Mouse (Mus musculus): ENCODE measurements at regions not wholly inside any gene's neighbourhood (a gene's known extent, or its start where the extent isn't known, plus 50 kb on each side); places are given as distances from the start of the nearest gene placed in this dataset.

- Histone ChIP-seq H3K9ac (no peak overlapping the region), H3K4me2 (no peak overlapping the region), H3K4me1 (ENCODE audit: insufficient read depth) (no peaks in the 10 kb centered on the region), H3K27ac (ENCODE audit: low read depth) (no peak overlapping the region), H3K27me3 (ENCODE audit: insufficient read depth, low read length) (no peaks in the 10 kb centered on the region), H3K4me3 (ENCODE audit: low read depth, low read length) (no peak overlapping the region), H3K36me3 (ENCODE audit: insufficient read depth) (no peaks in the 10 kb centered on the region), H3K9me3 (ENCODE audit: low read depth, low read length) (no peaks in the 10 kb centered on the region)
- DNase-seq (no peak), ATAC-seq (ENCODE audit: insufficient read depth) (peak; percentile 54; the same call in 1 of the 2 replicates)
- no peak for TF ChIP-seq CTCF (IDR thresholded peaks at IDR 0.05; ENCODE audit: low read depth)
- WGBS, result 39% methylated on average over 4 of the region's 4 CpGs
Measured at GRCm38 (mm10) chr13:119150847-119151548, 277.4 kb upstream of the Paip1 start.

GRCm38 (mm10) chr13:119177753-119178152 lies 250.6 kb upstream of the Paip1 start:
- ATAC-seq (ENCODE audit: insufficient read depth) (peak; percentile 96), DNase-seq (peak; percentile 90)
- H3K4me1 ChIP-seq (ENCODE audit: insufficient read depth), result no peaks in the 10 kb centered on the region
- H3K27ac ChIP-seq (ENCODE audit: low read depth), result peak overlapping the region; percentile 73
- no peak overlapping the region for H3K9ac ChIP-seq
- no peak for TF ChIP-seq CTCF (IDR thresholded peaks at IDR 0.05; ENCODE audit: low read depth)
- no peaks in the 10 kb centered on the region for H3K9me3 ChIP-seq (ENCODE audit: low read depth, low read length)
- peak overlapping the region; percentile 25; the same call in 1 of the 2 replicates for H3K4me2 ChIP-seq
- 25% methylated on average over 4 of the region's 4 CpGs for WGBS
- no peaks in the 10 kb centered on the region for H3K27me3 ChIP-seq (ENCODE audit: insufficient read depth, low read length)
- H3K36me3 ChIP-seq (ENCODE audit: insufficient read depth), result no peaks in the 10 kb centered on the region
- no peak overlapping the region for H3K4me3 ChIP-seq (ENCODE audit: low read depth, low read length)

DNA sequence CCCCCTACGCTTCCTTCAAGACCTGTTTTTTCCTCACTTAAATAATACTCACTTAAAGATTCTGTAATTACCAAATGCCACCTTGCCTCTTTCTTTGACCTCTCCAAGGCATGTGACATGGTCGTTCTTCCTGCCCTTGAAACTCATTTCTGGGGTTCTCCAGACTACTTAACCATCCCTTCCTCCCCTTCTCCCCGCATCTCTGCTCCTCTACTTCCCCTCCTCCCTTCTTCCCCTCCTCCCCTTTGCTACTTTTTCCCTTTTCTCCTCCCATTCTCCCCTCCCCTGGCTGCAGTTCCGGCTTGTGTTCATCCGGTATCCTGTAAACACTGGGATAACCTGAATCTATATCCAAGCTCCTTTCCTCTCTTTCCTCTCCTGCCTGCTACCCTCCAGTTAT lies 250.2 kb upstream of the Paip1 start:
- Histone ChIP-seq H3K4me2 (peak overlapping the region; percentile 25; the same call in 1 of the 2 replicates), H3K4me1 (ENCODE audit: insufficient read depth) (no peaks in the 10 kb centered on the region), H3K9me3 (ENCODE audit: low read depth, low read length) (no peaks in the 10 kb centered on the region), H3K4me3 (ENCODE audit: low read depth, low read length) (no peak overlapping the region), H3K27me3 (ENCODE audit: insufficient read depth, low read length) (no peaks in the 10 kb centered on the region), H3K36me3 (ENCODE audit: insufficient read depth) (no peaks in the 10 kb centered on the region), H3K27ac (ENCODE audit: low read depth) (peak overlapping the region; percentile 73), H3K9ac (no peak overlapping the region)
- peak; percentile 55 for ATAC-seq (ENCODE audit: insufficient read depth)
- WGBS, result 38% methylated on average over 5 of the region's 5 CpGs
- DNase-seq, result peak; percentile 39
- TF ChIP-seq CTCF (IDR thresholded peaks at IDR 0.05; ENCODE audit: low read depth), result no peak

DNA sequence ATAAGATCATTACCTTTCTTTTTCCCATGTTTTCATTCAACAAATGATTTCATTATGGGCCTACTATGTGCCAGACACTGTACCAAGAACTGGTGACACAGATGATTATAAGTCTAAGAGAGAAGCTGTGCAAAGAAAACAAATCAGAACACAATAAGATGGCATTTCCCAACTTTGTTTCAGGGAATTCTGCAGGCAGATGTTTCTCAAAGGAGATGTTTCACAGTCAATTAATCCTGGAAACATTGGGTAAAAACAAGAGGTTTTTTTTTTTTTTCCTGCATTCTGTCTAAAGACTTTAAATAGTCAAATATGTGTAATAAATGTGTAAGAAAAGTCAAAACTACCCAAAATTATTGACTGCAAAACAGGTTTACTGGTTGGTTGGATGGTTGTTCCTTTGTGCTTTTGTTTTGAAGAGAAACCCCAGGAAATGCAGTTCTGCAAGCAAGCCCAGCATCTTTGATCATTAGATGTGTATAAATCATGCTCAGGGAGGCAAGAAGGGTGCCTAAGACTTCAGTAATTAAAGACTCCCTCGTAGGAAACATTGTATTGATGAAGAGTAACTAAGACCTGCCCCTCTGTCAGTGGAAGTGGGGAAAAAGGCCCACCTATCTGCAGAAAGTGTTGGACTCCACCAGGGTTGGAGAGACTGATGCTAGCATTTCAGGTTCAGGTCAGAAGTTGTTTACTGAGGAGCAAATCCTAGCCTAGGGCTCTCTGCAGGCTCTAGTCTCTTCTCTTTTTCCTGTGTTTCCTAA lies 249.1 kb upstream of the Paip1 start:
- 6% methylated on average over 1 of the region's 1 CpGs for whole genome bisulfite sequencing
- no peak for ATAC-seq (ENCODE audit: insufficient read depth)
- peak; percentile 34 for DNase-seq
- Histone ChIP-seq H3K4me2 (no peak overlapping the region), H3K9me3 (ENCODE audit: low read depth, low read length) (no peaks in the 10 kb centered on the region), H3K27me3 (ENCODE audit: insufficient read depth, low read length) (no peaks in the 10 kb centered on the region), H3K4me1 (ENCODE audit: insufficient read depth) (no peaks in the 10 kb centered on the region), H3K9ac (no peak overlapping the region), H3K4me3 (ENCODE audit: low read depth, low read length) (no peak overlapping the region), H3K27ac (ENCODE audit: low read depth) (no peak overlapping the region), H3K36me3 (ENCODE audit: insufficient read depth) (no peaks in the 10 kb centered on the region)
- TF ChIP-seq CTCF (IDR thresholded peaks at IDR 0.05; ENCODE audit: low read depth), result no peak

DNA sequence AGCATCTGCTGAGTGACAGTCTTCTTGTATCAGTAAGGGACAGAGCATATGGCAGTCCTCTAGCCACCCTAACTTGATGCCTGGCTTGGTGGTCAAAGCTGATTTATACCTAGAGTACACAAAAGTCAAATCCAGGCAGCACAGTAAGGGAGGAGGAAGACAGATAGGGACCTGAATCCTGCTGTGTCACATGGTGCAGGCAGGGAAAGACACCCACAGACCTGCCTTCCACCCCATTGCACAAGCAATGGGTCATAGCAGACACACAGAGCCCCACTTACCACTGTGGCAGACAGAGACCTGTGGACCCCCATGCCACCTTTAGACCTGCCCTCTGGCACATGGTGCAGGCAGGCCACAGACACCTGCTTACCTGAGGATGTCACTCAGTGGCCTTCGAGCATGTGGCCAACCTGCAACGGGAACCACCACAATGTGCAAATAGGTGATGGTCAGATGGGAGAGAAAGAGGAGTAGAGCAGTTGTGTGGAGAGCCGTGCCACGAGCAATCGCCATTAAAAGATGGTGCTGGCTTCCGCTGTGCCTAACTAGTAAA lies 244.0 kb upstream of the Paip1 start:
- H3K27ac ChIP-seq (ENCODE audit: low read depth), result no peak overlapping the region
- no peak for TF ChIP-seq CTCF (IDR thresholded peaks at IDR 0.05; ENCODE audit: low read depth)
- no peaks in the 10 kb centered on the region for H3K27me3 ChIP-seq (ENCODE audit: insufficient read depth, low read length)
- H3K4me3 ChIP-seq (ENCODE audit: low read depth, low read length), result no peak overlapping the region
- 96% methylated on average over 6 of the region's 6 CpGs for WGBS
- H3K36me3 ChIP-seq (ENCODE audit: insufficient read depth), result no peaks in the 10 kb centered on the region
- no peak for DNase-seq
- H3K9ac ChIP-seq, result no peak overlapping the region
- H3K4me2 ChIP-seq, result no peak overlapping the region
- no peak for ATAC-seq (ENCODE audit: insufficient read depth)
- no peaks in the 10 kb centered on the region for H3K4me1 ChIP-seq (ENCODE audit: insufficient read depth)
- no peaks in the 10 kb centered on the region for H3K9me3 ChIP-seq (ENCODE audit: low read depth, low read length)

DNA sequence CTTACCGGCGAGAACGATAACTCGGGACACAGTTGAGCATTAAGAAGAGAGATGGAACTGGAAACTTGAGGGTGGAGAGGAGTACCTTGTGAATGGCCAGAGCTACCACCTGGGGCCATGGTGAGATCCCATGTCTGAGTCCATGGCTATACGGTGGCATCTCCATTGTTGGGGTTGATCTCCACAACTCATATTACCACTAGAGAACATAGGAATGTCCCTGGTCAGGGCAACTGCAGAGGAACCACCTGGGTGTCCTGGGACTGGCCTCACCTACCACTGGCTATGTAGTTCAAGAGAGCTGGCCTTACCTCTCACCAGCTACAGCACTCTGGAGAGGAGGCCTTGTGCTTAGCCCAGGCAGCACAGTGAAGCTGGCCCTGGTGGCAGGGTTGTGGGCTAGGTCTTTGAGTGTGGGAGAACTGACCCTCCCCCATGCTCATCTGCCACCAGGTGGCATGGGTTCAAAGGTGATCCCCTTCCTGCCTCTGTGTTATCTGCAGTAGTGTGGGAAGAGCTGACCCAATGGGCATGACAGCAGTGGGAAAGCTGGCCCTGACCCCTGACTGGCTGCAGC lies 242.7 kb upstream of the Paip1 start:
- Histone ChIP-seq H3K27ac (ENCODE audit: low read depth) (no peak overlapping the region), H3K36me3 (ENCODE audit: insufficient read depth) (no peaks in the 10 kb centered on the region), H3K27me3 (ENCODE audit: insufficient read depth, low read length) (no peaks in the 10 kb centered on the region), H3K9me3 (ENCODE audit: low read depth, low read length) (no peaks in the 10 kb centered on the region), H3K4me2 (no peak overlapping the region), H3K9ac (no peak overlapping the region), H3K4me3 (ENCODE audit: low read depth, low read length) (no peak overlapping the region), H3K4me1 (ENCODE audit: insufficient read depth) (no peaks in the 10 kb centered on the region)
- no peak for TF ChIP-seq CTCF (IDR thresholded peaks at IDR 0.05; ENCODE audit: low read depth)
- DNase-seq (no peak), ATAC-seq (ENCODE audit: insufficient read depth) (peak; percentile 21; the same call in 1 of the 2 replicates)
- 100% methylated on average over 5 of the region's 5 CpGs for WGBS

GRCm38 (mm10) chr13:119231556-119231955 lies 196.8 kb upstream of the Paip1 start:
- DNase-seq (peak; percentile 76), ATAC-seq (ENCODE audit: insufficient read depth) (peak; percentile 82; the same call in 1 of the 2 replicates)
- Histone ChIP-seq H3K4me3 (ENCODE audit: low read depth, low read length) (no peak overlapping the region), H3K4me2 (no peak overlapping the region), H3K4me1 (ENCODE audit: insufficient read depth) (no peaks in the 10 kb centered on the region), H3K9ac (no peak overlapping the region), H3K9me3 (ENCODE audit: low read depth, low read length) (no peaks in the 10 kb centered on the region), H3K27me3 (ENCODE audit: insufficient read depth, low read length) (no peaks in the 10 kb centered on the region), H3K27ac (ENCODE audit: low read depth) (no peak overlapping the region), H3K36me3 (ENCODE audit: insufficient read depth) (no peaks in the 10 kb centered on the region)
- WGBS, result 33% methylated on average over 11 of the region's 11 CpGs
- TF ChIP-seq CTCF (IDR thresholded peaks at IDR 0.05; ENCODE audit: low read depth), result no peak

Data from lung, embryonic 14.5 days (tissue).